Mouse (Mus musculus) midbrain, embryonic 12.5 days (tissue): ENCODE results near the gene Ncs1. TPM values are rescaled to one million over a fixed set of nuclear protein-coding genes. Genes with fewer than 3 reads are reported as not detected.

Experiments used
- ATAC-seq: fragments of 200-750 bp; cut with Nextera tagmentation; 2 replicates; pipeline ENCODE4 v1.8.0; 2017; ENCODE audit warnings: low read depth, moderate TSS enrichment, moderate library complexity; ENCODE audit not compliant: low FRiP score
- H3K27ac ChIP-seq: fragments of 300-500 bp; sonication (generic); replicated peaks from 2 replicates; pipeline ENCODE4 v1.5.1; 2016; ENCODE audit warnings: mild to moderate bottlenecking
- H3K27me3 ChIP-seq: fragments of 300-500 bp; sonication (generic); 2 replicates; pipeline ENCODE4 v1.6.1; 2016; ENCODE audit warnings: mild to moderate bottlenecking
- H3K36me3 ChIP-seq: fragments of 300-500 bp; sonication (generic); 2 replicates; pipeline ENCODE4 v1.6.1; 2016
- H3K4me1 ChIP-seq: fragments of 300-500 bp; sonication (generic); 2 replicates; pipeline ENCODE4 v1.6.1; 2016
- H3K4me2 ChIP-seq: fragments of 300-500 bp; sonication (generic); replicated peaks from 2 replicates; pipeline ENCODE4 v1.6.1; 2016; ENCODE audit warnings: mild to moderate bottlenecking, moderate library complexity
- H3K4me3 ChIP-seq: fragments of 300-500 bp; sonication (generic); 2 replicates; pipeline ENCODE4 v1.5.1; 2016; ENCODE audit warnings: mild to moderate bottlenecking
- H3K9ac ChIP-seq: fragments of 300-500 bp; sonication (generic); replicated peaks from 2 replicates; pipeline ENCODE4 v1.6.1; 2016; ENCODE audit warnings: mild to moderate bottlenecking, moderate library complexity
- H3K9me3 ChIP-seq: fragments of 300-500 bp; sonication (generic); 2 replicates; pipeline ENCODE4 v1.6.1; 2016; ENCODE audit warnings: mild to moderate bottlenecking
- WGBS: fragments of 180-500 bp; shearing (Covaris S2); methylation state at CpG from one replicate; pipeline ENCODE4 v1.1.7; 2016; 5-methylcytosine and 5-hydroxymethylcytosine counted together
- polyA plus RNA-seq: library from polyadenylated mRNA; unstranded; fragments of >200 nt; fragmentation: Nextera tagmentation; extraction: Ambion mirVana; gene quantifications from 2 replicates; pipeline ENCODE4 v1.2.1, GENCODE M21; 2016

Gene Ncs1
- polyA plus RNA-seq, 1 experiment from 2014 or later = 75.8 TPM

DNA sequence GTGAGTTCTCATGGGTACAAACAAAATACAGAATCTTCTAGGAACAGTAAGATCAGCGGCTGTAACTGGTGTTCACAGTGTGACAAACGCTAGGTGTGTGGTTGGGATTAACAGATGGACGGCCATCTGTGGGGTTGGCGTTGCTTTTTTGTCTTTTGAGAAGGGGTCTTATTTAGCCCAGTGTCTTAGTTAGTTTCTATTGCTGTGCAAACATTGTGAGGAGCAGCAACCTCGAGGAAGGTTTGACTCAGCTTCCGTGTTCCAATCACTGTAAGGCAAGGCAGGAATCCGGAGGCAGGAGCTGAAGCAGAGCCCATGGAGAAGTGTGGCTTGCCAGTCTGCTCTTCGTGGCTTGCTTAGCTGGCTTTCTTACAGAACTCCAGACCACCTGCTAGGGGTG is 35.5 kb downstream of the Ncs1 start:
- Histone ChIP-seq H3K4me3 (no peak overlapping the region), H3K27ac (no peak overlapping the region), H3K9me3 (no peaks in the 10 kb centered on the region), H3K4me1 (peaks cover 8% of the 10 kb centered on the region; the same call in 1 of the 2 replicates), H3K4me2 (no peak overlapping the region), H3K9ac (no peak overlapping the region), H3K36me3 (peaks cover 66% of the 10 kb centered on the region), H3K27me3 (no peaks in the 10 kb centered on the region)
- no peak for ATAC-seq
- WGBS = 85% methylated on average over 8 of the region's 8 CpGs

DNA sequence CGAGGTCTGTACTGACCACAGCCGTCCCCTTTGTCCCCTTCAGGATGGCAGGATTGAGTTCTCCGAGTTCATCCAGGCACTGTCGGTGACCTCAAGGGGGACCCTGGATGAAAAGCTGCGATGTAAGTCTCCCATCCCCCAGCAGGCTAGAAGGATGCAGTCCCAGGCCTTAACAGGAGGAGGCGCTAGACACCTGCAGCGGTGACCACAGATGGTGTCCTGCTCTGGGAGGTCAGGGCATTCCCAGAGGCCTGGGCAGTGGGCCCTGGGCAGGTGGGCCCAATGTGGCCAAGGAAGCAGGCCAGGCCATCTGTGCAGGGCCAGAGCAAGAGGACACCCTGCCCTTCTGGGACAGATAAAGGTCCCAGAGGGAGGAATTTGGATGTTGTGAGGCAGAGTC is 36.6 kb downstream of the Ncs1 start:
- WGBS = 47% methylated on average over 7 of the region's 7 CpGs
- H3K4me2 ChIP-seq = no peak overlapping the region
- H3K27me3 ChIP-seq = no peaks in the 10 kb centered on the region
- H3K36me3 ChIP-seq = peaks cover 69% of the 10 kb centered on the region
- no peak overlapping the region for H3K4me3 ChIP-seq
- H3K9me3 ChIP-seq = no peaks in the 10 kb centered on the region
- H3K9ac ChIP-seq = no peak overlapping the region
- H3K4me1 ChIP-seq = peaks cover 8% of the 10 kb centered on the region; the same call in 1 of the 2 replicates
- H3K27ac ChIP-seq = no peak overlapping the region
- ATAC-seq = no peak

DNA sequence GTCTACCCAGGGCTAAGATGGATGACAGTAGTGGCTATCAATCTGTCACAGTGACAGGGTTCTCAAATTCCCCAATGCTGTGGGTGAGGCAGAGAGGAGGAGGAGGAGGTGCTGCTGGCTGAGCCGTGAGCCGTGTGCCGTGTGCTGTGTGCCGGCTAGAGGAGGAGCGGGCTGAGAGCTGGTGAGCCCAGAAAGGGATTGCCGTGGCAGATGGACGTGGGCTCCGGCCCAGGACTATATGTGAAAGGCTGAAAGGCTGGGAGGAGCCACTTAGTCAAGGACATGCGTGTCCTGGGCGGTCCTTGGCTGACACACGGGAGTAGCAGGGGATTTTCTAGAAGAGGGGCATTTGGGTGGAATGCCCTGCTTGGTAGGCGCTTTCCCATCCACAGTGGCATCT is 37.3 kb downstream of the Ncs1 start:
- Histone ChIP-seq H3K36me3 (peaks cover 70% of the 10 kb centered on the region), H3K4me1 (peaks cover 5% of the 10 kb centered on the region; the same call in 1 of the 2 replicates), H3K27me3 (no peaks in the 10 kb centered on the region), H3K9me3 (no peaks in the 10 kb centered on the region), H3K27ac (no peak overlapping the region), H3K9ac (no peak overlapping the region), H3K4me3 (no peak overlapping the region), H3K4me2 (no peak overlapping the region)
- ATAC-seq = no peak
- WGBS = 95% methylated on average over 12 of the region's 12 CpGs

DNA sequence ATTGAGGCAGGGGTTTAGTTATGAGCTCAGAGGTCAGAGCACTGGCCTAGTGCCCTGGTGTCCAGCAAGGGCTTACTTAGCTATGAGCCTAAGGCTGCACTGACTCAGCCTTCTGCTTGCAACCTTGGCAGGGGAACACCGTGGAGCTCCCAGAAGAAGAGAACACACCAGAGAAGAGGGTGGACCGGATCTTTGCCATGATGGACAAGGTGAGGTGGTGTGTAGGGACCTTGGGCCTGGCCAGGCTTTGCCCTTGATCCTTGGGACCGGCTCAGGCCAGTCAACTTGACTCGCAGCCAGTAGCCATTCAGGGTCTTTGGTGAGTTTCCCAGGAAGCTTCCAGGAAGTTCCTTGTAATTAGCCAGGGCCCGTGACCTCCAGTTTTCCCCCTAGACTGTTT is 38.9 kb downstream of the Ncs1 start:
- Histone ChIP-seq H3K27ac (no peak overlapping the region), H3K27me3 (no peaks in the 10 kb centered on the region), H3K9ac (no peak overlapping the region), H3K4me2 (no peak overlapping the region), H3K4me1 (no peaks in the 10 kb centered on the region), H3K4me3 (no peak overlapping the region), H3K9me3 (no peaks in the 10 kb centered on the region), H3K36me3 (peaks cover 85% of the 10 kb centered on the region)
- WGBS = 95% methylated on average over 5 of the region's 5 CpGs
- ATAC-seq = no peak

DNA sequence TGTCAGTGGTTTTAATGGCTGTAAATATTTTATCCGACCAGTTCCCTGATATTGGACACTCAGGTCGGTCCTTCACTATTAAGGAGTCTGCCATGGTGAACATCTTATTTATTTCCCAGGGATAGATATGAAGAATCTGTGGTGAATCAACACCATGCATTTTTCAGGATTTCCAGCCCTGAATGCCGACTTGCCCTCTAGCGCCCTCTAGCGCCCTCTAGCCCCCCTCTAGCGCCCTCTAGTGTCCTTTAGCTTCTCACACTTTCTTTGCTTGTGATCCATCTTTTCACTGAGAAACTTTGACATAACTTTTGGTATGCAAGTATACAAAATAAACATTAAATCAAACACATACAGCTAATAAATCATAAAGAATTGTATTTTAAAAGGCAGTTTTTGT is 45.8 kb downstream of the Ncs1 start:
- WGBS = 7% methylated on average over 6 of the region's 6 CpGs

GRCm38 (mm10) chr2:31294985-31295384 is 49.4 kb downstream of the Ncs1 start:
- Histone ChIP-seq H3K4me1 (peaks cover 9% of the 10 kb centered on the region), H3K4me2 (no peak overlapping the region), H3K36me3 (peaks cover 23% of the 10 kb centered on the region), H3K27me3 (no peaks in the 10 kb centered on the region; the same call in 1 of the 2 replicates), H3K27ac (no peak overlapping the region), H3K9me3 (no peaks in the 10 kb centered on the region), H3K4me3 (no peak overlapping the region), H3K9ac (no peak overlapping the region)
- WGBS = 1% methylated on average over 4 of the region's 4 CpGs
- ATAC-seq = no peak

More for the DNA sequence above, 45.8 kb downstream of the Ncs1 start:
- Histone ChIP-seq H3K9me3 (no peaks in the 10 kb centered on the region), H3K36me3 (peaks cover 58% of the 10 kb centered on the region), H3K27me3 (no peaks in the 10 kb centered on the region), H3K4me1 (no peaks in the 10 kb centered on the region), H3K4me2 (no peak overlapping the region), H3K4me3 (no peak overlapping the region), H3K27ac (no peak overlapping the region), H3K9ac (no peak overlapping the region)
- no peak for ATAC-seq

GRCm38 (mm10) chr2:31296395-31296794 is 50.8 kb downstream of the Ncs1 start:
- no peaks in the 10 kb centered on the region; the same call in 1 of the 2 replicates for H3K27me3 ChIP-seq
- H3K27ac ChIP-seq = no peak overlapping the region
- H3K9ac ChIP-seq = no peak overlapping the region
- H3K9me3 ChIP-seq = no peaks in the 10 kb centered on the region
- peaks cover 9% of the 10 kb centered on the region for H3K4me1 ChIP-seq
- no peak overlapping the region for H3K4me2 ChIP-seq
- WGBS = 85% methylated on average over 6 of the region's 6 CpGs
- no peak overlapping the region for H3K4me3 ChIP-seq
- peaks cover 18% of the 10 kb centered on the region; the same call in 1 of the 2 replicates for H3K36me3 ChIP-seq
- ATAC-seq = no peak

DNA sequence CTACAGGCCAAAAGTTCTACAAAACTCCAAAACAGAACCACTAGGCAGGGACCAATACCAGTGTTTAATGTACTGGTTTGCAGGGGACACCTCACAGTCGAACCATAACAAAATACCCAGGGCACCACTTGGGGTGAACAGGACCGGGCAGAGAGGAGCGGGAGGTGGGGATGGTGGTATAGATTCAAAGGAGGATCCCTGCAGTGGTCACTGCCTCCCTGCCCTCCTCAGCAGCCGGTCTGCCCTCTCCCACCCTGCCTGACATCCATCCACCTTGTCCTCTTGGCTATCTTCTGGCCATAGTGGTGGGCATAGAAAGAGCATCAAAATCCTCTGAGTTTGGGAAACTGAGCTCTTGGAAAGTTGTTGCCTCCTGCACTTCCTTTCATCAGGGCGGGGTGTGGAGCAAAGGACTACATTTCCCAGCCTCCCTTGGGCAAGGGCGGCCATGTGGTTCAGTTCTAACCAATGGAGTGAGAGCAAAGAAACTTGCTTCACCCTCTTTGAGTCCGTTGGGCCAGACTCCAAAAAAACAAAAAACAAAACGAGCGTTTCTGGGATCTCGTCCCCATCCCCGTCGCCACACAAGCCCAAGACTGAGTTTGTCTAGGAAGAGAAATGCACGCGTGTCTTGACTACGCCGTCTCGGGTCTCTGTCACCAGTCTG is 52.1 kb downstream of the Ncs1 start:
- no peaks in the 10 kb centered on the region for H3K9me3 ChIP-seq
- WGBS = 1% methylated on average over 17 of the region's 17 CpGs
- peak; percentile 84 for ATAC-seq
- H3K4me3 ChIP-seq = peak overlapping the region; percentile 47
- H3K4me1 ChIP-seq = peaks cover 9% of the 10 kb centered on the region
- H3K4me2 ChIP-seq = peak overlapping the region; percentile 56
- H3K36me3 ChIP-seq = 0 out of 2 replicates have a peak, but pooled peaks cover 11% of the 10 kb centered on the region
- H3K9ac ChIP-seq = peak overlapping the region; percentile 50
- no peaks in the 10 kb centered on the region; the same call in 1 of the 2 replicates for H3K27me3 ChIP-seq
- no peak overlapping the region for H3K27ac ChIP-seq

GRCm38 (mm10) chr2:31298814-31299213 is 53.2 kb downstream of the Ncs1 start:
- Histone ChIP-seq H3K4me2 (peak overlapping the region; percentile 56), H3K36me3 (0 out of 2 replicates have a peak, but pooled peaks cover 4% of the 10 kb centered on the region), H3K27ac (no peak overlapping the region), H3K4me3 (peak overlapping the region; percentile 47; the same call in 1 of the 2 replicates), H3K9me3 (no peaks in the 10 kb centered on the region), H3K4me1 (peaks cover 9% of the 10 kb centered on the region), H3K9ac (no peak overlapping the region), H3K27me3 (no peaks in the 10 kb centered on the region; the same call in 1 of the 2 replicates)
- 38% methylated on average over 4 of the region's 4 CpGs for WGBS
- no peak for ATAC-seq

- WGBS = 27% methylated on average over 4 of the region's 4 CpGs
- ATAC-seq = no peak
- H3K36me3 ChIP-seq = no peaks in the 10 kb centered on the region
- H3K4me3 ChIP-seq = no peak overlapping the region
- no peaks in the 10 kb centered on the region; the same call in 1 of the 2 replicates for H3K27me3 ChIP-seq
- H3K4me2 ChIP-seq = peak overlapping the region; percentile 56; the same call in 1 of the 2 replicates
- no peak overlapping the region for H3K9ac ChIP-seq
- no peak overlapping the region for H3K27ac ChIP-seq
- H3K4me1 ChIP-seq = peaks cover 9% of the 10 kb centered on the region
- no peaks in the 10 kb centered on the region for H3K9me3 ChIP-seq
These were observed 53.6 kb downstream of the Ncs1 start for GRCm38 (mm10) chr2:31299266-31299665.

- Histone ChIP-seq H3K4me1 (peaks cover 9% of the 10 kb centered on the region), H3K27ac (no peak overlapping the region), H3K36me3 (no peaks in the 10 kb centered on the region), H3K27me3 (no peaks in the 10 kb centered on the region; the same call in 1 of the 2 replicates), H3K9ac (no peak overlapping the region), H3K4me2 (no peak overlapping the region), H3K4me3 (no peak overlapping the region), H3K9me3 (no peaks in the 10 kb centered on the region)
- no peak for ATAC-seq
- WGBS = 80% methylated on average over 10 of the region's 10 CpGs
These were observed 54.4 kb downstream of the Ncs1 start for GRCm38 (mm10) chr2:31299996-31300395.

GRCm38 (mm10) chr2:31303177-31303576 is 57.6 kb downstream of the Ncs1 start:
- Histone ChIP-seq H3K9ac (no peak overlapping the region), H3K4me3 (no peak overlapping the region), H3K4me1 (peaks cover 5% of the 10 kb centered on the region), H3K36me3 (no peaks in the 10 kb centered on the region), H3K4me2 (no peak overlapping the region), H3K27ac (no peak overlapping the region), H3K9me3 (no peaks in the 10 kb centered on the region), H3K27me3 (no peaks in the 10 kb centered on the region)
- no peak for ATAC-seq
- WGBS = 83% methylated on average over 9 of the region's 9 CpGs
